Mouse (Mus musculus): ENCODE results near the gene Cd300c2.

- TF ChIP-seq CTCF (IDR thresholded peaks at IDR 0.05; ENCODE audit: low read depth, low read length): no peak
- no peak for TF ChIP-seq POLR2A (IDR thresholded peaks at IDR 0.05; ENCODE audit: insufficient read depth, low read length)
Measured at GRCm38 (mm10) chr11:115049282-115049895, 47.7 kb upstream of the Cd300c2 start.
